Mouse (Mus musculus): ENCODE measurements around the gene Ets2. TPM values are rescaled to one million over a fixed set of nuclear protein-coding genes. Genes with fewer than 3 reads are reported as not detected.

Gene Ets2
- total RNA-seq, 2 experiments from 2014 or later, result 64.8 to 73.7 TPM

GRCm38 (mm10) chr16:95728453-95729435, 26.9 kb downstream of the Ets2 start:
- no peak for DNase-seq (ENCODE audit: low spot score in 2 of 2)

GRCm38 (mm10) chr16:95729775-95730174, 27.9 kb downstream of the Ets2 start:
- no peak for DNase-seq (ENCODE audit: low spot score in 2 of 2)

GRCm38 (mm10) chr16:95734785-95735184, 32.9 kb downstream of the Ets2 start:
- DNase-seq (ENCODE audit: low spot score in 2 of 2), result no peak

GRCm38 (mm10) chr16:95736059-95736458, 34.2 kb downstream of the Ets2 start:
- DNase-seq (ENCODE audit: low spot score in 2 of 2), result no peak

- DNase-seq (ENCODE audit: low spot score in 2 of 2), result no peak
Observed at GRCm38 (mm10) chr16:95736470-95736869, 34.6 kb downstream of the Ets2 start.

GRCm38 (mm10) chr16:95739522-95739921, 37.6 kb downstream of the Ets2 start:
- DNase-seq (ENCODE audit: low spot score in 2 of 2), result no peak

GRCm38 (mm10) chr16:95741358-95741757, 39.5 kb downstream of the Ets2 start:
- no peak for DNase-seq (ENCODE audit: low spot score in 2 of 2)

GRCm38 (mm10) chr16:95741915-95742739, 40.3 kb downstream of the Ets2 start:
- no peak for DNase-seq (ENCODE audit: low spot score in 2 of 2)

- no peak for DNase-seq (ENCODE audit: low spot score in 2 of 2)
Observed at GRCm38 (mm10) chr16:95742740-95743030, 40.8 kb downstream of the Ets2 start.

GRCm38 (mm10) chr16:95743104-95743503, 41.2 kb downstream of the Ets2 start:
- DNase-seq (ENCODE audit: low spot score in 2 of 2), result no peak

- no peak for DNase-seq (ENCODE audit: low spot score in 2 of 2)
Observed at GRCm38 (mm10) chr16:95744771-95745170, 42.9 kb downstream of the Ets2 start.

GRCm38 (mm10) chr16:95745685-95746084, 43.8 kb downstream of the Ets2 start:
- DNase-seq (ENCODE audit: low spot score in 2 of 2), result no peak

- no peak for DNase-seq (ENCODE audit: low spot score in 2 of 2)
Observed at GRCm38 (mm10) chr16:95746565-95746964, 44.7 kb downstream of the Ets2 start.

- no peak for DNase-seq (ENCODE audit: low spot score in 2 of 2)
Observed at GRCm38 (mm10) chr16:95749291-95750103, 47.6 kb downstream of the Ets2 start.

GRCm38 (mm10) chr16:95750211-95750629, 48.3 kb downstream of the Ets2 start:
- DNase-seq (ENCODE audit: low spot score in 2 of 2), result no peak

- DNase-seq (ENCODE audit: low spot score in 2 of 2), result no peak
Observed at GRCm38 (mm10) chr16:95752502-95752901, 50.6 kb downstream of the Ets2 start.

GRCm38 (mm10) chr16:95753295-95753694, 51.4 kb downstream of the Ets2 start:
- no peak for DNase-seq (ENCODE audit: low spot score in 2 of 2)

- no peak for DNase-seq (ENCODE audit: low spot score in 2 of 2)
Observed at GRCm38 (mm10) chr16:95759151-95759987, 57.5 kb downstream of the Ets2 start.

GRCm38 (mm10) chr16:95759988-95760391, 58.1 kb downstream of the Ets2 start:
- no peak for DNase-seq (ENCODE audit: low spot score in 2 of 2)

GRCm38 (mm10) chr16:95761742-95762141, 59.9 kb downstream of the Ets2 start:
- DNase-seq (ENCODE audit: low spot score in 2 of 2), result no peak

Data from adrenal gland, postnatal 4 days (tissue).